Mouse (Mus musculus) embryonic fibroblast, embryonic 13.5 days (primary cell): Measurements from ENCODE around the gene Aldh3a2. TPM values are rescaled to one million over a fixed set of nuclear protein-coding genes. Genes with fewer than 3 reads are reported as not detected.
A peak's percentile ranks its signal among the peaks of the same experiment; 100 is the strongest.

Experiments
- H3K27ac ChIP-seq: 2 replicates; pipeline ENCODE4 v1.5.1; 2012; ENCODE audit warnings: low read length, control low read depth, inconsistent platforms; ENCODE audit not compliant: insufficient read depth
- H3K4me1 ChIP-seq: 2 replicates; pipeline ENCODE4 v1.6.1; 2011; ENCODE audit warnings: low read length; ENCODE audit not compliant: control insufficient read depth, insufficient read depth
- H3K4me3 ChIP-seq: 2 replicates; pipeline ENCODE4 v1.5.1; 2011; ENCODE audit warnings: mild to moderate bottlenecking, control low read depth, low read length; ENCODE audit not compliant: insufficient read depth
- CTCF ChIP-seq: IDR thresholded peaks from 2 replicates; pipeline ENCODE4 v1.5.1; 2011; ENCODE audit warnings: mild to moderate bottlenecking, control low read depth, low read length, moderate library complexity, borderline replicate concordance; ENCODE audit not compliant: insufficient read depth
- POLR2A ChIP-seq: IDR thresholded peaks from 2 replicates; pipeline ENCODE4 v1.6.1; 2011; ENCODE audit warnings: low read depth, mild to moderate bottlenecking, control low read depth, low read length, moderate library complexity
- polyA plus RNA-seq: library from polyadenylated mRNA; stranded (reverse); fragments of >200 nt; gene quantifications from 2 replicates; pipeline ENCODE4 v1.2.4, GENCODE M21; 2011; ENCODE audit warnings: low read depth; ENCODE audit not compliant: missing spikeins, insufficient read length

Gene Aldh3a2
- polyA plus RNA-seq, 1 experiment: 50.3 TPM

- no peaks in the 10 kb centered on the region for H3K4me1 ChIP-seq
- no peak overlapping the region for H3K27ac ChIP-seq
- TF ChIP-seq CTCF: no peak
- TF ChIP-seq POLR2A: no peak
- H3K4me3 ChIP-seq: no peak overlapping the region
Measured at GRCm38 (mm10) chr11:61297326-61297725, 30.1 kb upstream of the Aldh3a2 start.

GRCm38 (mm10) chr11:61296556-61296955 is 29.3 kb upstream of the Aldh3a2 start:
- Histone ChIP-seq H3K4me3 (no peak overlapping the region), H3K4me1 (no peaks in the 10 kb centered on the region), H3K27ac (no peak overlapping the region)
- no peak for TF ChIP-seq CTCF
- no peak for TF ChIP-seq POLR2A

GRCm38 (mm10) chr11:61295556-61295955 is 28.3 kb upstream of the Aldh3a2 start:
- Histone ChIP-seq H3K27ac (no peak overlapping the region), H3K4me1 (no peaks in the 10 kb centered on the region), H3K4me3 (no peak overlapping the region)
- TF ChIP-seq CTCF (no peak), POLR2A (no peak)

GRCm38 (mm10) chr11:61294431-61294830 is 27.2 kb upstream of the Aldh3a2 start:
- no peak for TF ChIP-seq POLR2A
- TF ChIP-seq CTCF: no peak
- Histone ChIP-seq H3K27ac (no peak overlapping the region), H3K4me3 (no peak overlapping the region)

GRCm38 (mm10) chr11:61293251-61293650 is 26.0 kb upstream of the Aldh3a2 start:
- Histone ChIP-seq H3K27ac (no peak overlapping the region), H3K4me1 (no peaks in the 10 kb centered on the region), H3K4me3 (no peak overlapping the region)
- TF ChIP-seq POLR2A (no peak), CTCF (no peak)

More at GRCm38 (mm10) chr11:61294431-61294830, 27.2 kb upstream of the Aldh3a2 start:
- H3K4me1 ChIP-seq: no peaks in the 10 kb centered on the region

- no peaks in the 10 kb centered on the region; the same call in 1 of the 2 replicates for H3K4me1 ChIP-seq
- H3K27ac ChIP-seq: no peak overlapping the region
- no peak for TF ChIP-seq POLR2A
- TF ChIP-seq CTCF: no peak
- H3K4me3 ChIP-seq: no peak overlapping the region
Measured at GRCm38 (mm10) chr11:61284323-61284722, 17.1 kb upstream of the Aldh3a2 start.

- H3K4me3 ChIP-seq: no peak overlapping the region
- no peak overlapping the region for H3K27ac ChIP-seq
- no peak for TF ChIP-seq POLR2A
- TF ChIP-seq CTCF: no peak
- peaks cover 2% of the 10 kb centered on the region; the same call in 1 of the 2 replicates for H3K4me1 ChIP-seq
Measured at GRCm38 (mm10) chr11:61283414-61284049, 16.3 kb upstream of the Aldh3a2 start.

GRCm38 (mm10) chr11:61278445-61279077 is 11.3 kb upstream of the Aldh3a2 start:
- TF ChIP-seq POLR2A (no peak), CTCF (no peak)
- Histone ChIP-seq H3K27ac (peak overlapping the region; percentile 66; the same call in 1 of the 2 replicates), H3K4me3 (no peak overlapping the region), H3K4me1 (peaks cover 13% of the 10 kb centered on the region)

GRCm38 (mm10) chr11:61277937-61278336 is 10.7 kb upstream of the Aldh3a2 start:
- peak overlapping the region; percentile 66 for H3K27ac ChIP-seq
- no peak for TF ChIP-seq CTCF
- TF ChIP-seq POLR2A: no peak
- H3K4me3 ChIP-seq: no peak overlapping the region
- peaks cover 13% of the 10 kb centered on the region for H3K4me1 ChIP-seq

GRCm38 (mm10) chr11:61276482-61276881 is 9.2 kb upstream of the Aldh3a2 start:
- Histone ChIP-seq H3K4me1 (peaks cover 13% of the 10 kb centered on the region), H3K4me3 (no peak overlapping the region), H3K27ac (no peak overlapping the region)
- TF ChIP-seq CTCF: no peak
- TF ChIP-seq POLR2A: no peak

GRCm38 (mm10) chr11:61275106-61275505 is 7.8 kb upstream of the Aldh3a2 start:
- TF ChIP-seq POLR2A (no peak), CTCF (no peak)
- H3K27ac ChIP-seq: no peak overlapping the region
- peaks cover 13% of the 10 kb centered on the region for H3K4me1 ChIP-seq
- no peak overlapping the region for H3K4me3 ChIP-seq
